8 mouse cellular contexts compared by ENCODE assay signal in the genomic region with DNA sequence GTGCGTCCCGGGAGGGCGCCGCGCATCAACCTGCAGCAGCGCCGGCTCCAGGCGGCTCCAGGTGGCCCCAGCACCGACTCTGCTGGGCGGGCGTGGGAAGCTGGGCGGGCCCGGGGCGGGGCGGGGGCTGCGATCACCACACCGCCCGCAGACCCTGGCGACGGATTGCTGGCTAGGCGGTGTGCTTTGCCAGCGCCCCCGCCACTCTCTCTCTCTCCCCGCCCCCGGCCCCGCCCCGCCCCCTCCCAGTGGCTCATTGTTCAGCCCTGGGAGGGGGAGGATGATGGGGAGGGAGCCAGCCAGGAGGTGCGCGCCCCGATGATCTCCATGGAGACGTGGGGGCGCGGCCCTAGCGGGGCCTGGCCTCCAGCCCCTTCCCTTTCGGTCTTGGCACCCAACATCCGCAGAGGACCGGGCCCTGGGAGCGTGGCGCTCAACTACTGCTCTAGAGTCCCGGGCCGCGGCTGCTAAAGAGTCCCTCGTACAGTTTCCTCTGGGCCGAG. TPM values are rescaled to one million over a fixed set of nuclear protein-coding genes. Genes with fewer than 3 reads are reported as not detected.
DNase-seq lines count a peak whose midpoint lies in the region; ATAC-seq and TF ChIP-seq lines count a peak whose summit lies in the region.
"Had no signal": no experiment of that assay in that cellular context is flagged by ENCODE, and none has a peak within 500 bp of the region (broad histone marks: within the 10 kb centered on the region; RNA-seq: fewer than 3 reads in every experiment).

No protein-coding gene starts in this region.

- no peak for TF ChIP-seq CTCF in G1E (IDR thresholded peaks at IDR 0.05; ENCODE audit: low read depth, low read length)
- no peak for TF ChIP-seq CTCF in bone marrow, adult 2 months (IDR thresholded peaks at IDR 0.05; ENCODE audit: control insufficient read depth, insufficient read depth, low read length)
- no peak for TF ChIP-seq CTCF in stomach, postnatal 0 days (IDR thresholded peaks at IDR 0.05; ENCODE audit: low read depth)

- peaks cover 30% of the 10 kb centered on the region for H3K36me3 ChIP-seq in G1E (replicated peaks)
- H3K36me3 ChIP-seq in stomach, postnatal 0 days (ENCODE audit: control insufficient read depth, insufficient read depth, low read length) = no peaks in the 10 kb centered on the region

- under 1% methylated on average over 42 of the region's 44 CpGs for WGBS in bone marrow, adult 2 months
- under 1% methylated on average over 32 of the region's 44 CpGs for WGBS in stomach, postnatal 0 days

- no peak for TF ChIP-seq POLR2A in bone marrow, adult 2 months (IDR thresholded peaks at IDR 0.05; ENCODE audit: borderline replicate concordance, control insufficient read depth, low read depth, low read length)

- H3K27ac ChIP-seq in bone marrow, adult 2 months (ENCODE audit: control insufficient read depth, insufficient read depth, low read depth, low read length, poor library complexity) = no peak overlapping the region; the same call in 1 of the 2 replicates
- H3K27ac ChIP-seq in stomach, postnatal 0 days (replicated peaks) = peak overlapping the region; percentile 92

- TF ChIP-seq EP300 in stomach, postnatal 0 days (optimal IDR thresholded peaks at IDR 0.05) = no peak

- intact Hi-C loops in heart, postnatal 10 days (cut with DNase I) = no loop called here
- intact Hi-C loops in gastrocnemius, postnatal 14 days (cut with DNase I; ENCODE audit: low total_unique reads) = loop anchor here (10.0 kb wide), 1 partner anchor 319 kb away; no protein-coding TSS in a partner anchor

- H3K4me1 ChIP-seq in G1E (ENCODE audit: insufficient read depth, low read depth, low read length) = peaks cover 19% of the 10 kb centered on the region
- H3K4me1 ChIP-seq in bone marrow, adult 2 months (ENCODE audit: control insufficient read depth, insufficient read depth, low read length) = no peaks in the 10 kb centered on the region
- no peaks in the 10 kb centered on the region for H3K4me1 ChIP-seq in stomach, postnatal 0 days (replicated peaks; ENCODE audit: control insufficient read depth, insufficient read depth)

- DNase-seq in G1E (ENCODE audit: low spot score) = peak; percentile 64
- peak; percentile 42 to 50 for DNase-seq in heart, postnatal 10 days
- peak; percentile 76 to 83 for DNase-seq in kidney, postnatal 36 days
- peak; percentile 93 for DNase-seq in stomach, postnatal 0 days (ENCODE audit: low spot score)
- DNase-seq in gastrocnemius, postnatal 14 days = no peak

- H3K4me2 ChIP-seq in stomach, postnatal 0 days (replicated peaks; ENCODE audit: low read depth) = peak overlapping the region; percentile 72

- H3K9me3 ChIP-seq in G1E (replicated peaks) = peaks cover 46% of the 10 kb centered on the region
- H3K9me3 ChIP-seq in stomach, postnatal 0 days (ENCODE audit: control insufficient read depth, low read length) = no peaks in the 10 kb centered on the region

- peak; percentile 51; the same call in 1 of the 2 replicates for ATAC-seq in G1E (ENCODE audit: extremely low read depth, insufficient number of reproducible peaks, low FRiP score, poor library complexity, severe bottlenecking)
- ATAC-seq in megakaryocyte progenitor cell, adult 5-6 weeks (replicated peaks; ENCODE audit: poor library complexity) = peak; percentile 71
- ATAC-seq in stomach, postnatal 0 days (ENCODE audit: low FRiP score, low TSS enrichment) = peak; percentile 77

- peak overlapping the region; percentile 67 for H3K4me3 ChIP-seq in G1E (ENCODE audit: low read depth, low read length)
- peak overlapping the region; percentile 30 for H3K4me3 ChIP-seq in bone marrow, adult 2 months (replicated peaks; ENCODE audit: control insufficient read depth, low read depth, low read length)
- peak overlapping the region; percentile 56 for H3K4me3 ChIP-seq in stomach, postnatal 0 days (ENCODE audit: low read depth, low read length)
- H3K4me3 ChIP-seq: erythroblast, embryonic 14.5 days had no signal

- H3K9ac ChIP-seq in stomach, postnatal 0 days (ENCODE audit: low read length) = peak overlapping the region; percentile 72

- peaks cover 33% of the 10 kb centered on the region for H3K27me3 ChIP-seq in G1E (ENCODE audit: insufficient read depth, low read length)
- no peaks in the 10 kb centered on the region for H3K27me3 ChIP-seq in stomach, postnatal 0 days (ENCODE audit: control insufficient read depth, insufficient read depth, low read length)

RNA-seq across cellular contexts. Expression of gene Celsr1, which starts 0.5 kb away (rescaled TPM):
- total RNA-seq in G1E (2014; fragmentation: Nextera tagmentation) (4.6 and 4.7 TPM in 2 replicates), G1E (2017) (1.3 TPM in 2 replicates)
- 21.7 and 27.6 TPM in 2 replicates for polyA plus RNA-seq in G1E (2012)
- polyA plus RNA-seq in bone marrow, adult 2 months (2011; ENCODE audit: insufficient read depth, insufficient read length, low replicate concordance, missing spikeins) = 1.3 and 4.2 TPM in 2 replicates
- 10 to 100 TPM; 15.1 to 17.1 TPM for total RNA-seq in heart, postnatal 10 days (2021)
- total RNA-seq in megakaryocyte progenitor cell, adult 5-6 weeks (2015) = 8.4 and 10.7 TPM in 2 replicates
- total RNA-seq in megakaryocyte progenitor cell, adult 5-6 weeks (2017) = 4.4 and 6.6 TPM in 2 replicates
- 2.0 and 2.2 TPM in 2 replicates for polyA plus RNA-seq in stomach, postnatal 0 days (2015; fragmentation: Nextera tagmentation; extraction: Ambion mirVana)
- under 1 TPM; 0.31 to 0.94 TPM for total RNA-seq in gastrocnemius, postnatal 14 days (2021)

RNA-seq across cellular contexts. Expression of gene Gramd4, which starts 23.4 kb away (rescaled TPM):
- total RNA-seq in G1E (2014; fragmentation: Nextera tagmentation) (23.2 and 23.6 TPM in 2 replicates), G1E (2017) (55.4 and 56.8 TPM in 2 replicates)
- polyA plus RNA-seq in G1E (2012) = 33.4 and 35.2 TPM in 2 replicates
- 14.1 and 20.7 TPM in 2 replicates for polyA plus RNA-seq in bone marrow, adult 2 months (2011; ENCODE audit: insufficient read depth, insufficient read length, low replicate concordance, missing spikeins)
- 10 to 100 TPM; 37.2 to 42.1 TPM for total RNA-seq in heart, postnatal 10 days (2021)
- total RNA-seq in megakaryocyte progenitor cell, adult 5-6 weeks (2015) = 7.1 and 7.4 TPM in 2 replicates
- total RNA-seq in megakaryocyte progenitor cell, adult 5-6 weeks (2017) = 19.7 and 20.5 TPM in 2 replicates
- polyA plus RNA-seq in stomach, postnatal 0 days (2015; fragmentation: Nextera tagmentation; extraction: Ambion mirVana) = 11.1 and 11.4 TPM in 2 replicates
- 1 to 10 TPM; 7.2 to 8.2 TPM for total RNA-seq in gastrocnemius, postnatal 14 days (2021)
